Mouse (Mus musculus) forebrain, embryonic 14.5 days (tissue): ENCODE results near the gene Rpl9-ps1. TPM values are rescaled to one million over a fixed set of nuclear protein-coding genes. Genes with fewer than 3 reads are reported as not detected.

Source experiments
- ATAC-seq: fragments of 200-750 bp; cut with Nextera tagmentation; 2 replicates; pipeline ENCODE4 v1.8.0; 2017; ENCODE audit warnings: mild to moderate bottlenecking, moderate library complexity
- DNase-seq: peaks from one replicate; pipeline ENCODE4 v3.0.0-alpha.2; 2015; ENCODE audit warnings: low spot score
- H3K27ac ChIP-seq: fragments of 300-500 bp; sonication (generic); 2 replicates; pipeline ENCODE4 v1.5.1; 2014; ENCODE audit warnings: low read depth, mild to moderate bottlenecking, control low read depth, low read length, moderate library complexity
- H3K27me3 ChIP-seq: fragments of 300-500 bp; sonication (generic); replicated peaks from 2 replicates; pipeline ENCODE4 v1.6.1; 2014; ENCODE audit warnings: low read length, control low read depth, mixed read lengths; ENCODE audit not compliant: control insufficient read depth, insufficient read depth
- H3K36me3 ChIP-seq: fragments of 300-500 bp; sonication (generic); 2 replicates; pipeline ENCODE4 v1.6.1; 2014; ENCODE audit warnings: low read length, control low read depth; ENCODE audit not compliant: control insufficient read depth, insufficient read depth
- H3K4me1 ChIP-seq: fragments of 300-500 bp; sonication (generic); 2 replicates; pipeline ENCODE4 v1.6.1; 2014; ENCODE audit warnings: antibody characterized with exemption, low read length, control low read depth; ENCODE audit not compliant: control insufficient read depth, insufficient read depth
- H3K4me2 ChIP-seq: fragments of 300-500 bp; sonication (generic); 2 replicates; pipeline ENCODE4 v1.6.1; 2014; ENCODE audit warnings: mild to moderate bottlenecking, control low read depth, low read length
- H3K4me3 ChIP-seq: fragments of 300-500 bp; sonication (generic); 2 replicates; pipeline ENCODE4 v1.5.1; 2014; ENCODE audit warnings: low read depth, low read length, control low read depth
- H3K9ac ChIP-seq: fragments of 300-500 bp; sonication (generic); 2 replicates; pipeline ENCODE4 v1.6.1; 2014; ENCODE audit warnings: mild to moderate bottlenecking, low read length, control low read depth, moderate library complexity
- H3K9me3 ChIP-seq: fragments of 300-500 bp; sonication (generic); replicated peaks from 2 replicates; pipeline ENCODE4 v1.6.1; 2016; ENCODE audit warnings: low read length, control low read depth, mixed read lengths; ENCODE audit not compliant: control insufficient read depth
- WGBS: fragments of 180-500 bp; shearing (Covaris S2); extraction: QIAGEN DNeasy Blood & Tissue Kit; methylation state at CpG from one replicate; pipeline ENCODE4 v1.1.7; 2014; 5-methylcytosine and 5-hydroxymethylcytosine counted together
- polyA plus RNA-seq: library from polyadenylated mRNA; unstranded; fragments of >200 nt; fragmentation: Nextera tagmentation; extraction: Ambion mirVana; gene quantifications from 2 replicates; pipeline ENCODE4 v1.2.1, GENCODE M21; 2014

Rpl9-ps1 gene
- polyA plus RNA-seq, 1 experiment from 2014 or later, result not detected

DNA sequence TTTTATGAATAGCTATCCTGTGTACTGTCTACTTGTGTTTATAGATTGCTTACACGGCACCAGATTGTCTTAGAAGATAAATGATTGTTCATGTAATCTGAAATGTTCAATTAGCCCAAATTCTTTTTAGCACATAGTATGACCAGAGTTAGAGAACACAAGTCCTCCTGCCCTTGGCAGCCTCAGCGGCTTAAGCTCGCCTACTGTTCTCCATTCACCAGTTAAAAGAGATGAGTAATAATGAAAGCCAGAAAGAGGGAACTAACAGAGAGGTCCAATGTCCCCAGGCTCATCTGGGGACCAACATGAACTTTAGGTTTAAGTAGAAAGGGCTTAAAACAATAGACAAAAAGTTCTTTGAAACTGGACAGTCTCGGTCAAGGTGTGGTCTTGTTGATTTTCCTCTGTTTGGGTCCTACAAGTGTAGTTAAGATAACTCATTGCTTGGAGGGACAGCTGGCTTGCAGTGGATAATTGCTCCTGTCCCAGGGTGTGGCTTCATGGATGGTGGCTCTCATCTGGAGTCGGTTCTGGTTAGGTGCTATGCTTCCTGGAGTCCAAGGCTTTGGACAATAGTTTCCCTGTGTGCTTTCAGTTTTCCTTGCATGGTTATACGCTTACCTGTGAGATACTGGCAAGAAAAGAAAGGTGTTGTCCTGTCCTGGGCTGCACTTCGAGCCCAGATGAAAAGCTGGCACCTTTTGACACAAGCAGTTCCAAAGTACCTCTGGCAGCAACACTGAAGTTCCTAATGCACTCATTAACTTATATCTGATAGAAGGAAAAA lies 49.6 kb downstream of the Rpl9-ps1 start:
- DNase-seq, result no peak
- Histone ChIP-seq H3K9ac (no peak overlapping the region), H3K36me3 (no peaks in the 10 kb centered on the region), H3K4me3 (no peak overlapping the region), H3K4me1 (no peaks in the 10 kb centered on the region), H3K9me3 (no peaks in the 10 kb centered on the region), H3K27ac (no peak overlapping the region), H3K27me3 (no peaks in the 10 kb centered on the region), H3K4me2 (no peak overlapping the region)
- ATAC-seq, result no peak
- WGBS, result 81% methylated on average over 7 of the region's 7 CpGs

Other genes starting within 250 kb of the Rpl9-ps1 start
- 7.9 and 12.3 TPM in 2 replicates for gene Rasl10b, start 236.5 kb downstream of the Rpl9-ps1 start, polyA plus RNA-seq
- gene Gas2l2, start 216.2 kb downstream of the Rpl9-ps1 start, polyA plus RNA-seq, result 0.32 and 0.38 TPM in 2 replicates
- 0.36 TPM in 1 of 2 replicates, not detected in the other for gene 1700020L24Rik, start 207.9 kb downstream of the Rpl9-ps1 start, polyA plus RNA-seq
- 1.8 and 2.2 TPM in 2 replicates for gene Mmp28, start 182.6 kb downstream of the Rpl9-ps1 start, polyA plus RNA-seq
- gene Taf15, start 172.5 kb downstream of the Rpl9-ps1 start, polyA plus RNA-seq, result 8.1 and 10.2 TPM in 2 replicates
- gene Heatr9, start 123.4 kb downstream of the Rpl9-ps1 start, polyA plus RNA-seq, result not detected in 2 replicates
- 0.33 and 0.46 TPM in 2 replicates for gene Ccl5, start 115.1 kb downstream of the Rpl9-ps1 start, polyA plus RNA-seq
- 1.2 and 2.0 TPM in 2 replicates for gene Ccl9, start 67.0 kb downstream of the Rpl9-ps1 start, polyA plus RNA-seq
- 1.3 and 1.6 TPM in 2 replicates for gene Ccl6, start 52.5 kb downstream of the Rpl9-ps1 start, polyA plus RNA-seq
- 0.55 and 1.1 TPM in 2 replicates for gene Ccl3, start 3.7 kb upstream of the Rpl9-ps1 start, polyA plus RNA-seq
- 0.56 TPM in 1 of 2 replicates, not detected in the other for gene Ccl4, start 17.0 kb upstream of the Rpl9-ps1 start, polyA plus RNA-seq
- gene Wfdc17, start 58.4 kb upstream of the Rpl9-ps1 start, polyA plus RNA-seq, result not detected in 2 replicates
- not detected in 2 replicates for gene Wfdc18, start 63.4 kb upstream of the Rpl9-ps1 start, polyA plus RNA-seq
- not detected in 2 replicates for gene Wfdc21, start 101.3 kb upstream of the Rpl9-ps1 start, polyA plus RNA-seq
- gene Heatr6, start 108.1 kb upstream of the Rpl9-ps1 start, polyA plus RNA-seq, result 27.8 and 29.7 TPM in 2 replicates
- gene Hnf1b, start 204.4 kb upstream of the Rpl9-ps1 start, polyA plus RNA-seq, result 0.09 and 0.14 TPM in 2 replicates